Mouse (Mus musculus) midbrain, postnatal 0 days (tissue): Measurements from ENCODE around the gene Mpp6. TPM values are rescaled to one million over a fixed set of nuclear protein-coding genes. Genes with fewer than 3 reads are reported as not detected.

Experiments used
- ATAC-seq: fragments of 200-750 bp; cut with Nextera tagmentation; 2 replicates; pipeline ENCODE4 v1.8.0; 2017; ENCODE audit warnings: moderate number of reproducible peaks, mild to moderate bottlenecking, moderate TSS enrichment, moderate library complexity; ENCODE audit not compliant: low FRiP score
- DNase-seq: peaks from one replicate; pipeline ENCODE4 v3.0.0-alpha.2; 2015; ENCODE audit warnings: low spot score
- H3K27ac ChIP-seq: fragments of 300-500 bp; sonication (generic); 2 replicates; pipeline ENCODE4 v1.5.1; 2014; ENCODE audit warnings: low read depth, mild to moderate bottlenecking, low read length, mixed read lengths
- H3K27me3 ChIP-seq: fragments of 300-500 bp; sonication (generic); 2 replicates; pipeline ENCODE4 v1.6.1; 2014; ENCODE audit warnings: low read length, control low read depth, mixed read lengths; ENCODE audit not compliant: insufficient read depth
- H3K36me3 ChIP-seq: fragments of 300-500 bp; sonication (generic); 2 replicates; pipeline ENCODE4 v1.6.1; 2014; ENCODE audit warnings: low read length, control low read depth, mixed read lengths; ENCODE audit not compliant: insufficient read depth
- H3K4me1 ChIP-seq: fragments of 300-500 bp; sonication (generic); 2 replicates; pipeline ENCODE4 v1.6.1; 2014; ENCODE audit warnings: mild to moderate bottlenecking, control low read depth, antibody characterized with exemption, low read length, mixed read lengths; ENCODE audit not compliant: insufficient read depth
- H3K4me2 ChIP-seq: fragments of 300-500 bp; sonication (generic); 2 replicates; pipeline ENCODE4 v1.6.1; 2014; ENCODE audit warnings: low read depth, mild to moderate bottlenecking, low read length, mixed read lengths; ENCODE audit not compliant: poor library complexity, severe bottlenecking
- H3K4me3 ChIP-seq: fragments of 300-500 bp; sonication (generic); 2 replicates; pipeline ENCODE4 v1.5.1; 2014; ENCODE audit warnings: low read depth, mild to moderate bottlenecking, low read length, moderate library complexity
- H3K9ac ChIP-seq: fragments of 300-500 bp; sonication (generic); replicated peaks from 2 replicates; pipeline ENCODE4 v1.6.1; 2014; ENCODE audit warnings: mild to moderate bottlenecking, low read length, moderate library complexity, mixed read lengths; ENCODE audit not compliant: poor library complexity, severe bottlenecking
- H3K9me3 ChIP-seq: fragments of 300-500 bp; sonication (generic); 2 replicates; pipeline ENCODE4 v1.6.1; 2016; ENCODE audit warnings: low read length, control low read depth
- CTCF ChIP-seq: IDR thresholded peaks from 2 replicates; pipeline ENCODE4 v1.5.1; 2016; ENCODE audit warnings: antibody characterized with exemption, mild to moderate bottlenecking
- WGBS: fragments of 180-500 bp; shearing (Covaris S2); extraction: QIAGEN DNeasy Blood & Tissue Kit; methylation state at CpG from one replicate; pipeline ENCODE4 v1.1.7; 2014; 5-methylcytosine and 5-hydroxymethylcytosine counted together
- polyA plus RNA-seq: library from polyadenylated mRNA; unstranded; fragments of >200 nt; fragmentation: Nextera tagmentation; extraction: Ambion mirVana; gene quantifications from 2 replicates; pipeline ENCODE4 v1.2.1, GENCODE M21; 2015
- total RNA-seq: library from RNA; depleted of rRNA; stranded (reverse); fragments of >200 nt; gene quantifications from 2 replicates; pipeline ENCODE4 v1.2.3, GENCODE M21; 2014; rRNA removed

Gene Mpp6
- total and polyA plus RNA-seq, 2 experiments from 2014 or later = 53.9 to 56.1 TPM

DNA sequence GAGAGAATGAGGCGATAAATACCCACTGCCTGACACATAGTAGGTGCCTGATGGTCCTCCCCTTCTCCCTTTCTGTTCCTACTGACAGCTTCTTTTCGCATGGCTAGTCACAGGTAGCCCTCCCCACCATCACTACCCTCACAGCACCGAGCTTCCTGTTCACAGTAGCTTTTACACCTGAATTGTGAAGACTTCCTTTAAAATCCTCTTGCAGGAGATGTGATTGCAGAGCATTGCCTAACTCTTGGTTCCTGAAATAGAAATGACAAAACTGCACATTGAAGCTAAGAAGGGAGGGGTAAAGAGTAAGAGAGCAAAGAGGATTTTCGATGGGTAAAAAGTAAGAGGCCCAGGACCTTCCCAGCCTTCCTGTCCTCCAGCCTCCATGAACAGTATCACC lies 134.9 kb downstream of the Mpp6 start:
- no peak for ATAC-seq
- no peaks in the 10 kb centered on the region for H3K27me3 ChIP-seq
- 89% methylated on average over 4 of the region's 4 CpGs for WGBS
- no peaks in the 10 kb centered on the region for H3K36me3 ChIP-seq
- no peak for DNase-seq
- no peak overlapping the region for H3K9ac ChIP-seq
- no peak overlapping the region for H3K4me3 ChIP-seq
- H3K4me1 ChIP-seq = no peaks in the 10 kb centered on the region
- no peaks in the 10 kb centered on the region for H3K9me3 ChIP-seq
- no peak for TF ChIP-seq CTCF
- H3K4me2 ChIP-seq = no peak overlapping the region
- H3K27ac ChIP-seq = no peak overlapping the region

DNA sequence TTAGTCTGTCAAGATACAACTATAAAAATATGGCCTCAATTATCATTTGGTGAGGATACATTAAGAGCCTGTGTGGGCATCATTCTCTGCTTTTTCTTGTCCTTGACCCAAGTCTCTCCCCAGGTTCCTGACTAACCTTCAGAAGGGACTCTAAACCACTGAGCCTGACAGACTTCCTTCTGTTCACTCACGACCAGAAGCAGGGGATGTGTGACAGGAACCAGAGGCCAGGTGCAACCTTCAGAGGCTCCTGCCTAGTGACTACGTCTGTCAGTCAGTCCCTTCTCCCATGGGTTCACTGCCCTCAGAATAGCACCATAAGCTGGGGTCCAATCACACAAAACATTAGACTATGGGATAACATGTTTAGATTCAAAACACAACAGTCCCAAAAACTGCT lies 137.3 kb downstream of the Mpp6 start:
- H3K4me2 ChIP-seq = no peak overlapping the region
- no peak overlapping the region for H3K27ac ChIP-seq
- no peak overlapping the region for H3K4me3 ChIP-seq
- ATAC-seq (no peak), DNase-seq (no peak)
- no peak overlapping the region for H3K9ac ChIP-seq
- no peaks in the 10 kb centered on the region for H3K4me1 ChIP-seq
- no peaks in the 10 kb centered on the region for H3K27me3 ChIP-seq
- 86% methylated on average over 2 of the region's 2 CpGs for whole genome bisulfite sequencing
- no peak for TF ChIP-seq CTCF
- no peaks in the 10 kb centered on the region for H3K9me3 ChIP-seq
- H3K36me3 ChIP-seq = no peaks in the 10 kb centered on the region

DNA sequence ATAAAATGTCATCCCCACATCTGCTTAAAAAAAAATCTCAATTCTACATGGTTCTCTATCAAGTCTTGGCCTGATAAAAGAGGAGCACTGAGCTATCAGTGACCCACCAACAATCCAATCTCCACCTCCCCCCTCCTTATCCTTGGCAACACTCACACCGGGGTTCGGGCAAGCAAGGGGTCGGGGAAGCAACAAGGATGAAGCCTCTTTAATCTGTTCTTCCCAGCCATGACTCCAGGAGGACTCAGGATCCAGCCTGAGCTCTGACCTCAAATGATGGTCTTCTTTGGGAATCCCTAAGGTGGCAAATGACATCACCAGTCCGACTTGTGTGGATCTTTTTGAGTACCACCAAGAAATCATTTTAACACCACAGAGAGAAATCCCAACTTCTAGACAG lies 137.8 kb downstream of the Mpp6 start:
- Histone ChIP-seq H3K4me1 (no peaks in the 10 kb centered on the region), H3K9ac (no peak overlapping the region), H3K36me3 (no peaks in the 10 kb centered on the region), H3K4me3 (no peak overlapping the region), H3K27ac (no peak overlapping the region), H3K4me2 (no peak overlapping the region), H3K27me3 (no peaks in the 10 kb centered on the region), H3K9me3 (no peaks in the 10 kb centered on the region)
- TF ChIP-seq CTCF = no peak
- WGBS = 88% methylated on average over 4 of the region's 4 CpGs
- ATAC-seq (no peak), DNase-seq (no peak)

Other genes with a start within 250 kb of the Mpp6 start
- gene Gsdme, start 153.6 kb downstream of the Mpp6 start, total RNA-seq = 22.7 and 25.8 TPM in 2 replicates
- gene Gsdme, start 153.6 kb downstream of the Mpp6 start, polyA plus RNA-seq = 88.6 and 89.5 TPM in 2 replicates